Mouse (Mus musculus) lung, postnatal 0 days (tissue): ENCODE measurements at regions not wholly inside any gene's neighbourhood (a gene's known extent, or its start where the extent isn't known, plus 50 kb on each side); places are given as distances from the start of the nearest gene placed in this dataset.

Experiments used
- CTCF ChIP-seq: IDR thresholded peaks from 2 replicates; pipeline ENCODE4 v1.5.1; 2016; ENCODE audit warnings: antibody characterized with exemption, mild to moderate bottlenecking
- EP300 ChIP-seq: IDR thresholded peaks from 2 replicates; pipeline ENCODE4 v1.6.1; 2016; ENCODE audit warnings: antibody characterized with exemption, mild to moderate bottlenecking, control low read depth

GRCm38 (mm10) chr9:77851336-77851735, 65.8 kb upstream of the Elovl5 start:
- TF ChIP-seq CTCF, result no peak
- TF ChIP-seq EP300, result no peak
